Mouse (Mus musculus) spleen, adult 2 months (tissue): Measurements from ENCODE around the gene Aip. TPM values are rescaled to one million over a fixed set of nuclear protein-coding genes. Genes with fewer than 3 reads are reported as not detected.
"Not testable (repeated sequence)": the region's sequence is repeated elsewhere in the genome, so short reads cannot be mapped to it uniquely, and the experiment has no call there.

Experiments used
- DNase-seq, 2 experiments: peaks; one replicate each; pipeline versions ENCODE4 v3.0.0 to v3.0.0-alpha.2; 2012 to 2021; ENCODE audit warnings: low spot score in 2 of 2, low read depth in 1 of 2
- H3K27ac ChIP-seq: fragments of 200-500 bp; 2 replicates; pipeline ENCODE4 v1.5.1; 2012; ENCODE audit warnings: low read length, inconsistent platforms; ENCODE audit not compliant: insufficient read depth
- H3K27me3 ChIP-seq: fragments of 200-500 bp; 2 replicates; pipeline ENCODE4 v1.6.1; 2012; ENCODE audit warnings: mild to moderate bottlenecking, moderate library complexity, low read length, inconsistent platforms; ENCODE audit not compliant: control insufficient read depth, insufficient read depth
- H3K36me3 ChIP-seq: fragments of 200-500 bp; 2 replicates; pipeline ENCODE4 v1.6.1; 2012; ENCODE audit warnings: mild to moderate bottlenecking, low read length, inconsistent platforms; ENCODE audit not compliant: control insufficient read depth, insufficient read depth
- H3K4me1 ChIP-seq: fragments of 200-500 bp; 2 replicates; pipeline ENCODE4 v1.6.1; 2011; ENCODE audit warnings: inconsistent platforms; ENCODE audit not compliant: control insufficient read depth, insufficient read depth, insufficient read length
- H3K4me3 ChIP-seq: fragments of 200-500 bp; 2 replicates; pipeline ENCODE4 v1.5.1; 2011; ENCODE audit warnings: mild to moderate bottlenecking, inconsistent platforms; ENCODE audit not compliant: insufficient read depth, insufficient read length; ENCODE audit errors: extremely low read depth
- CTCF ChIP-seq: fragments of 200-500 bp; IDR thresholded peaks from 2 replicates; pipeline ENCODE4 v1.5.1; 2011; ENCODE audit warnings: mild to moderate bottlenecking, inconsistent platforms; ENCODE audit not compliant: insufficient read depth, insufficient read length, insufficient replicate concordance; ENCODE audit errors: extremely low read depth
- POLR2A ChIP-seq: fragments of 200-500 bp; IDR thresholded peaks from 2 replicates; pipeline ENCODE4 v1.6.1; 2011; ENCODE audit warnings: low read depth, low read length, inconsistent platforms
- WGBS: fragments of 180-500 bp; shearing (Covaris S2); methylation state at CpG from one replicate; pipeline ENCODE4 v1.1.7; 2018; 5-methylcytosine and 5-hydroxymethylcytosine counted together
- polyA plus RNA-seq: library from polyadenylated mRNA; depleted of rRNA; stranded (reverse); fragments of >200 nt; gene quantifications from 2 replicates; pipeline ENCODE4 v1.2.3, GENCODE M21; 2012

Aip gene
- polyA plus RNA-seq, 1 experiment = 85.3 TPM

DNA sequence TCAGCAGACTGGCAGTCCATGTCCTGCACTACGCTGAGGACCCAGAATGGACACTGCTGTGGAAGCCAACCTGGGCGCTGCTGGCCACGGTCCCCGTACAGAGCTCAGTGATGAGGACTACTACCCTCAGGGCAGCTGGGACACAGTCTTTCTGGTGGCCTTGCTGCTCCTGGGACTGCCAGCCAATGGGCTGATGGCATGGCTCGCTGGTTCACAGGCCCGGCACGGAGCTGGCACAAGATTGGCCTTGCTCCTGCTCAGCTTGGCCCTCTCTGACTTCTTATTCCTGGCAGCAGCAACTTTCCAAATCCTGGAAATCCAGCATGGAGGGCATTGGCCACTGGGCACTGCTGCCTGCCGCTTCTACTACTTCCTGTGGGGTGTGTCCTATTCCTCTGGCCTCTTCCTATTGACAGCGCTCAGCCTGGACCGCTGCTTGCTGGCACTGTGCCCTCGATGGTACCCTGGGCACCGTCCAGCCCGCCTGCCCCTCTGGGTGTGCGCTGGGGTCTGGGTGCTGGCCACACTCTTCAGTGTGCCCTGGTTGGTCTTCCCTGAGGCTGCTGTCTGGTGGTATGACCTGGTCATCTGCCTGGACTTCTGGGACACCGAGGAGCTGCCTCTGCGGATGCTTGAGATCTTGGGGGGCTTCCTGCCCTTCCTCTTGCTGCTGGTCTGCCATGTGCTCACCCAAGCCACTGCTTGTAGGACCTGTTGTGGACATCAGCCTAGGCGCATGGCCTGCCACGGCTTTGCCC lies 16.9 kb upstream of the Aip start:
- no peak overlapping the region for H3K4me3 ChIP-seq
- no peak for DNase-seq
- H3K27me3 ChIP-seq = no peaks in the 10 kb centered on the region
- 0 out of 2 replicates have a peak overlapping the region, but pooled peaks have one; percentile 2 for H3K27ac ChIP-seq
- WGBS = 90% methylated on average over 18 of the region's 18 CpGs
- H3K36me3 ChIP-seq = no peaks in the 10 kb centered on the region
- TF ChIP-seq POLR2A (no peak), CTCF (no peak)
- peaks cover 54% of the 10 kb centered on the region for H3K4me1 ChIP-seq

GRCm38 (mm10) chr19:4140147-4140546 lies 14.5 kb upstream of the Aip start:
- Histone ChIP-seq H3K4me1 (peaks cover 43% of the 10 kb centered on the region), H3K36me3 (no peaks in the 10 kb centered on the region), H3K4me3 (no peak overlapping the region), H3K27ac (no peak overlapping the region), H3K27me3 (no peaks in the 10 kb centered on the region)
- no peak for TF ChIP-seq POLR2A
- no peak for TF ChIP-seq CTCF
- no peak for DNase-seq
- 79% methylated on average over 6 of the region's 6 CpGs for WGBS

DNA sequence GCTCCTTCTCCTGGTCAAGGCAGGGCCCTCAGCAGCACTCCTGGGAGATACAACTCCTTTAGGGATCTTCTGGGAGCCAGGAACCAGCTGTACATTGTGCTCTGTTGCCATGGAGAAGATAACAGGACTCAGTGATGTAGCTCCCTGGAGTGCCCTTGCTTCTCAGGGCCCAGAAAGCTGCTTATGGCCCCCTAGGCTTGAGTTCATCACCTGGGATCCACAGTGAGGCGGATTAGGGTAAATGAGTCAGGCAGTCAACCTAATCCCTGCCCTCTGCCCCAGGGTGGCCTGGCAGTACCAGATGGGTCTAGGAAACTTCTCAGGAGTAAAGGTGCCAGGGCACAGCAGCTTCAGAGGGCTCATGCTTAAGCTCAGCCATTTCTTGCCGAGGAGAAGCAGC lies 13.8 kb upstream of the Aip start, which contains the start of gene Gpr152:
TSS of gene Gpr152 (plus strand) at position 342 of the 400 bp plus-strand sequence.
- no peak for DNase-seq
- WGBS = 91% methylated on average over 2 of the region's 2 CpGs

DNA sequence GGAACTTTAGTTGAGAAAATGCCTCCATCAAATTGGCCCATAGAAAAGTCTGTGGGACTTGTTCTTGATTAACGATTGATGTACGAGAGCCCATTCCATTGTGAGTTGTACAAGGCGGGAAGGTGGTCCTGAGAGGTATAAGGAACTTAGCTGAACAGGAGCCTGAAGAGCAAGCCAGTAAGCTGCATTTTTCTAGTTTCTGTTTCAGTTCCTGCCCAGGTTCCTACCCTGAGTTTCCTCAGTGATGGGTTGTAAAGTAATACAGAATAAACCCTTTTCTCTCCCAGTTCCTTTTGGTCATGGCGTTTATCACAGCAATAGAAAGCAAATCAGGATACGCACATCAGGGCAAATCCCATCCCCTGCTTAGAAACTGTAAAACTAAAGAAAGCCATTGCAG lies 12.3 kb upstream of the Aip start:
- no peak for TF ChIP-seq CTCF
- TF ChIP-seq POLR2A = no peak
- Histone ChIP-seq H3K4me1 (peaks cover 29% of the 10 kb centered on the region), H3K36me3 (peaks cover 4% of the 10 kb centered on the region), H3K27ac (peak overlapping the region; percentile 65), H3K27me3 (no peaks in the 10 kb centered on the region), H3K4me3 (no peak overlapping the region)
- whole genome bisulfite sequencing = 44% methylated on average over 5 of the region's 5 CpGs
- no peak for DNase-seq

More for the DNA sequence above, 13.8 kb upstream of the Aip start, which contains the start of gene Gpr152:
- H3K27ac ChIP-seq = peak within 1 kb of the TSS; percentile 65
- TF ChIP-seq POLR2A = no peak
- TF ChIP-seq CTCF = no peak
- no peaks in the 10 kb centered on the region for H3K36me3 ChIP-seq
- H3K27me3 ChIP-seq = no peaks in the 10 kb centered on the region
- no peak within 1 kb of the TSS for H3K4me3 ChIP-seq
- peaks cover 43% of the 10 kb centered on the region for H3K4me1 ChIP-seq

DNA sequence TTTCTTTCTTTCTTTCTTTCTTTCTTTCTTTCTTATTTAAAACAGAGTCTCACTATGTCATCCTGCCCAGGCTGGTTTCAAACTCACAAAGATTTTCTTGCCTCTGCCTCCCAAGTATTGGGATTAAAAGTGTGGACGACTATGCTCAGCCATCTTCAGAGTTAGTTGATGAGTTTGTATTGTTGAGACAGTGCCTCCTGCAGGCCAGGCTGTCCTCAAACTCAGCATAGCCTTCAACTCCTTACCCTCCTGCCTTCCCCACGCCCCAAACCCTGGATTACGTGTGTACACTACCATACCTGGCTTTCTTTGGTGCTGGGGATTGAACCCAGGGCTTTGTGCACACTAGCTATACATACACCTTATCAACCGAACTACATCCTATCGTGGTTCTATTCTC lies 10.8 kb upstream of the Aip start:
- Histone ChIP-seq H3K4me1 (peaks cover 26% of the 10 kb centered on the region), H3K27ac (peak overlapping the region; percentile 19; the same call in 1 of the 2 replicates), H3K27me3 (no peaks in the 10 kb centered on the region), H3K36me3 (peaks cover 13% of the 10 kb centered on the region), H3K4me3 (no peak overlapping the region)
- no peak for DNase-seq
- no peak for TF ChIP-seq CTCF
- TF ChIP-seq POLR2A = no peak
- WGBS = 86% methylated on average over 5 of the region's 5 CpGs

GRCm38 (mm10) chr19:4135963-4136345 lies 10.3 kb upstream of the Aip start:
- WGBS = 21% methylated on average over 8 of the region's 8 CpGs
- Histone ChIP-seq H3K36me3 (peaks cover 18% of the 10 kb centered on the region), H3K4me1 (peaks cover 26% of the 10 kb centered on the region), H3K27ac (peak overlapping the region; percentile 55)
- H3K4me3 ChIP-seq, DNase-seq, H3K27me3 ChIP-seq: not testable (repeated sequence)
- peak; percentile 38; the same call in 1 of the 2 replicates for TF ChIP-seq CTCF

DNA sequence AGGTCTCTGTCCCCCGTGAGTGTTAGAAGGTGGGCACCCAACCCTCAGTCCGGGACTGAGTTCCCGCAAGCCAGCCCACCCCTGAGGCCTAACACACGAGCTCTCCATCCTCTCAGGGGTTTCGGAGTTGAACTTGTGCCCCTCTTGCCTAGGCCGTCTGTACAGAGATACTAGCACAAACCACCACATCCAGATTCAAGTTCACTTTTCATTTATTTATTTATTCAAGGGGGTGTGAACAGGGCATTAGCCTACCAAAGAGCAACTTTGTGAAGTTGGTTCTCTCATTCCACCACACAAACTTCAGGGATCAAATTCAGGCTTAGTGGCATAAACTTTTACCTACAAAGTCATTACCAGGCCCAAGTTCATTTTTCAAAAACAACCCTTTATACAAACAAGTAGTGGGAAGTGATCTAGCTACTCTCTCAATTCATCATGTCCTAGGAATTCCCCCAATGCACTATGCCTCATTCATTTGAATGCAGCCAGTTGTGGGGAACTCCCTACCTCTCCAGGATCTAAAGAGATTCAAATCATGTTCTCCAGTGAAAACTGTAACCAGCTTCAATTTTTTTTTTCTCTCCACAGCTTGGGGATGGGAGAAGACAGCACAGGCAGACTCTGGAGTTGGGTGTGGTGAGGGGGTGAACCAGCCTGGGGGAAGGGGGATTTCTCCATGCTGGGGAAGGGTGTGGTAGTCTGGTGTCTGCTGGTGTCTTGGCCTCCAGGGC lies 9.7 kb upstream of the Aip start:
- peaks cover 21% of the 10 kb centered on the region for H3K36me3 ChIP-seq
- peak overlapping the region; percentile 95 for H3K27ac ChIP-seq
- not testable (repeated sequence) for H3K27me3 ChIP-seq, H3K4me3 ChIP-seq, DNase-seq
- peaks cover 26% of the 10 kb centered on the region for H3K4me1 ChIP-seq
- WGBS = 79% methylated on average over 6 of the region's 6 CpGs
